Mouse (Mus musculus) neural tube, embryonic 15.5 days (tissue): Measurements from ENCODE around the gene Kcnk12. TPM values are rescaled to one million over a fixed set of nuclear protein-coding genes. Genes with fewer than 3 reads are reported as not detected.

Experiments
- ATAC-seq: fragments of 200-750 bp; cut with Nextera tagmentation; 2 replicates; pipeline ENCODE4 v1.8.0; 2017; ENCODE audit warnings: mild to moderate bottlenecking, moderate TSS enrichment, moderate library complexity; ENCODE audit not compliant: low FRiP score
- H3K27ac ChIP-seq: fragments of 300-500 bp; sonication (generic); replicated peaks from 2 replicates; pipeline ENCODE4 v1.5.1; 2015; ENCODE audit warnings: mild to moderate bottlenecking, inconsistent platforms
- H3K27me3 ChIP-seq: fragments of 300-500 bp; sonication (generic); replicated peaks from 2 replicates; pipeline ENCODE4 v1.6.1; 2015; ENCODE audit warnings: inconsistent platforms
- H3K36me3 ChIP-seq: fragments of 300-500 bp; sonication (generic); 2 replicates; pipeline ENCODE4 v1.6.1; 2015; ENCODE audit warnings: inconsistent platforms
- H3K4me1 ChIP-seq: fragments of 300-500 bp; sonication (generic); 2 replicates; pipeline ENCODE4 v1.6.1; 2015; ENCODE audit warnings: inconsistent platforms
- H3K4me2 ChIP-seq: fragments of 300-500 bp; sonication (generic); 2 replicates; pipeline ENCODE4 v1.6.1; 2015; ENCODE audit warnings: inconsistent platforms, mild to moderate bottlenecking, moderate library complexity
- H3K4me3 ChIP-seq: fragments of 300-500 bp; sonication (generic); replicated peaks from 2 replicates; pipeline ENCODE4 v1.5.1; 2015; ENCODE audit warnings: mild to moderate bottlenecking, inconsistent platforms
- H3K9ac ChIP-seq: fragments of 300-500 bp; sonication (generic); replicated peaks from 2 replicates; pipeline ENCODE4 v1.6.1; 2015; ENCODE audit warnings: mild to moderate bottlenecking, inconsistent platforms
- H3K9me3 ChIP-seq: fragments of 300-500 bp; sonication (generic); replicated peaks from 2 replicates; pipeline ENCODE4 v1.6.1; 2016; ENCODE audit warnings: inconsistent platforms
- WGBS: fragments of 180-500 bp; shearing (Covaris S2); methylation state at CpG from one replicate; pipeline ENCODE4 v1.1.7; 2015; ENCODE audit warnings: mixed read lengths; 5-methylcytosine and 5-hydroxymethylcytosine counted together
- polyA plus RNA-seq: library from polyadenylated mRNA; unstranded; fragments of >200 nt; fragmentation: Nextera tagmentation; extraction: Ambion mirVana; gene quantifications from 2 replicates; pipeline ENCODE4 v1.2.1, GENCODE M21; 2015

The Kcnk12 gene
- polyA plus RNA-seq, 1 experiment from 2014 or later, result 1.7 TPM

- Histone ChIP-seq H3K27me3 (peaks cover 77% of the 10 kb centered on the region), H3K9ac (0 out of 2 replicates have a peak overlapping the region, but pooled peaks have one; percentile 27)
Observed at GRCm38 (mm10) chr17:87798423-87798941, 688 bp upstream of the Kcnk12 start.

GRCm38 (mm10) chr17:87796881-87797416 lies 845 bp downstream of the Kcnk12 start:
- Histone ChIP-seq H3K27ac (no peak overlapping the region), H3K36me3 (no peaks in the 10 kb centered on the region), H3K27me3 (peaks cover 77% of the 10 kb centered on the region), H3K4me3 (peak overlapping the region; percentile 54), H3K9ac (peak overlapping the region; percentile 51), H3K4me1 (peaks cover 30% of the 10 kb centered on the region), H3K9me3 (no peaks in the 10 kb centered on the region), H3K4me2 (peak overlapping the region; percentile 99)
- WGBS, result under 1% methylated on average over 70 of the region's 72 CpGs
- peak; percentile 55 for ATAC-seq

More at GRCm38 (mm10) chr17:87798423-87798941, 688 bp upstream of the Kcnk12 start:
- WGBS, result 0% methylated on average over 31 of the region's 40 CpGs
- H3K4me1 ChIP-seq, result peaks cover 30% of the 10 kb centered on the region
- H3K9me3 ChIP-seq, result no peaks in the 10 kb centered on the region
- peak overlapping the region; percentile 99 for H3K4me2 ChIP-seq
- peak; percentile 53; the same call in 1 of the 2 replicates for ATAC-seq
- no peaks in the 10 kb centered on the region for H3K36me3 ChIP-seq
- H3K27ac ChIP-seq, result no peak overlapping the region
- H3K4me3 ChIP-seq, result peak overlapping the region; percentile 54

- H3K4me3 ChIP-seq, result peak overlapping the region; percentile 54
- no peaks in the 10 kb centered on the region for H3K9me3 ChIP-seq
- H3K9ac ChIP-seq, result no peak overlapping the region
- no peaks in the 10 kb centered on the region for H3K36me3 ChIP-seq
- WGBS, result 29% methylated on average over 12 of the region's 12 CpGs
- no peak overlapping the region for H3K27ac ChIP-seq
- H3K4me1 ChIP-seq, result peaks cover 33% of the 10 kb centered on the region
- peak overlapping the region; percentile 99 for H3K4me2 ChIP-seq
- ATAC-seq, result no peak
- peaks cover 70% of the 10 kb centered on the region for H3K27me3 ChIP-seq
Observed at GRCm38 (mm10) chr17:87795927-87796714, 1.7 kb downstream of the Kcnk12 start.

- H3K27me3 ChIP-seq, result peaks cover 60% of the 10 kb centered on the region
- 74% methylated on average over 5 of the region's 5 CpGs for WGBS
Observed at GRCm38 (mm10) chr17:87794801-87795200, 3.0 kb downstream of the Kcnk12 start.

GRCm38 (mm10) chr17:87793331-87793730 lies 4.5 kb downstream of the Kcnk12 start:
- Histone ChIP-seq H3K4me3 (no peak overlapping the region), H3K36me3 (no peaks in the 10 kb centered on the region), H3K9ac (no peak overlapping the region), H3K9me3 (no peaks in the 10 kb centered on the region), H3K4me2 (no peak overlapping the region), H3K27ac (no peak overlapping the region), H3K4me1 (peaks cover 24% of the 10 kb centered on the region), H3K27me3 (peaks cover 46% of the 10 kb centered on the region)
- WGBS, result 72% methylated on average over 5 of the region's 5 CpGs
- ATAC-seq, result no peak

More at GRCm38 (mm10) chr17:87794801-87795200, 3.0 kb downstream of the Kcnk12 start:
- ATAC-seq, result no peak
- peaks cover 33% of the 10 kb centered on the region for H3K4me1 ChIP-seq
- no peak overlapping the region for H3K9ac ChIP-seq
- H3K9me3 ChIP-seq, result no peaks in the 10 kb centered on the region
- H3K36me3 ChIP-seq, result no peaks in the 10 kb centered on the region
- no peak overlapping the region for H3K4me3 ChIP-seq
- no peak overlapping the region for H3K27ac ChIP-seq
- no peak overlapping the region for H3K4me2 ChIP-seq

GRCm38 (mm10) chr17:87792623-87793315 lies 5.0 kb downstream of the Kcnk12 start:
- H3K27ac ChIP-seq, result no peak overlapping the region
- no peak overlapping the region for H3K4me3 ChIP-seq
- ATAC-seq, result no peak
- H3K9me3 ChIP-seq, result no peaks in the 10 kb centered on the region
- no peak overlapping the region for H3K9ac ChIP-seq
- WGBS, result 46% methylated on average over 12 of the region's 12 CpGs
- peaks cover 19% of the 10 kb centered on the region for H3K4me1 ChIP-seq
- H3K27me3 ChIP-seq, result peaks cover 40% of the 10 kb centered on the region
- no peak overlapping the region for H3K4me2 ChIP-seq
- no peaks in the 10 kb centered on the region for H3K36me3 ChIP-seq

- H3K36me3 ChIP-seq, result no peaks in the 10 kb centered on the region
- H3K4me2 ChIP-seq, result no peak overlapping the region
- no peak overlapping the region for H3K9ac ChIP-seq
- 79% methylated on average over 7 of the region's 7 CpGs for WGBS
- H3K4me3 ChIP-seq, result no peak overlapping the region
- peaks cover 29% of the 10 kb centered on the region for H3K27me3 ChIP-seq
- peaks cover 7% of the 10 kb centered on the region for H3K4me1 ChIP-seq
- no peak overlapping the region for H3K27ac ChIP-seq
- no peak for ATAC-seq
- no peaks in the 10 kb centered on the region for H3K9me3 ChIP-seq
Observed at GRCm38 (mm10) chr17:87791517-87792098, 6.2 kb downstream of the Kcnk12 start.

- no peak overlapping the region for H3K4me3 ChIP-seq
- no peaks in the 10 kb centered on the region for H3K36me3 ChIP-seq
- peaks cover 21% of the 10 kb centered on the region for H3K27me3 ChIP-seq
- H3K4me2 ChIP-seq, result no peak overlapping the region
- WGBS, result 99% methylated on average over 5 of the region's 5 CpGs
- no peak for ATAC-seq
- no peaks in the 10 kb centered on the region for H3K9me3 ChIP-seq
- 0 out of 2 replicates have a peak, but pooled peaks cover 3% of the 10 kb centered on the region for H3K4me1 ChIP-seq
- H3K9ac ChIP-seq, result no peak overlapping the region
- H3K27ac ChIP-seq, result no peak overlapping the region
Observed at GRCm38 (mm10) chr17:87790661-87791060, 7.1 kb downstream of the Kcnk12 start.

- H3K4me2 ChIP-seq, result no peak overlapping the region
- H3K36me3 ChIP-seq, result no peaks in the 10 kb centered on the region
- H3K9ac ChIP-seq, result no peak overlapping the region
- no peak overlapping the region for H3K27ac ChIP-seq
- H3K4me1 ChIP-seq, result 0 out of 2 replicates have a peak, but pooled peaks cover 3% of the 10 kb centered on the region
- 82% methylated on average over 6 of the region's 6 CpGs for WGBS
- H3K9me3 ChIP-seq, result no peaks in the 10 kb centered on the region
- ATAC-seq, result no peak
- H3K4me3 ChIP-seq, result no peak overlapping the region
- H3K27me3 ChIP-seq, result no peaks in the 10 kb centered on the region; the same call in 1 of the 2 replicates
Observed at GRCm38 (mm10) chr17:87788216-87788615, 9.6 kb downstream of the Kcnk12 start.

- Histone ChIP-seq H3K27me3 (no peaks in the 10 kb centered on the region; the same call in 1 of the 2 replicates), H3K9ac (no peak overlapping the region)
- WGBS, result 95% methylated on average over 4 of the region's 4 CpGs
Observed at GRCm38 (mm10) chr17:87787711-87788110, 10.1 kb downstream of the Kcnk12 start.

GRCm38 (mm10) chr17:87785721-87786120 lies 12.1 kb downstream of the Kcnk12 start:
- H3K27ac ChIP-seq, result no peak overlapping the region
- no peak for ATAC-seq
- no peaks in the 10 kb centered on the region for H3K36me3 ChIP-seq
- no peaks in the 10 kb centered on the region; the same call in 1 of the 2 replicates for H3K27me3 ChIP-seq
- H3K4me1 ChIP-seq, result no peaks in the 10 kb centered on the region
- no peak overlapping the region for H3K4me2 ChIP-seq
- H3K4me3 ChIP-seq, result no peak overlapping the region
- H3K9ac ChIP-seq, result no peak overlapping the region
- no peaks in the 10 kb centered on the region for H3K9me3 ChIP-seq
- WGBS, result 94% methylated on average over 15 of the region's 15 CpGs

More at GRCm38 (mm10) chr17:87787711-87788110, 10.1 kb downstream of the Kcnk12 start:
- no peak overlapping the region for H3K27ac ChIP-seq
- no peak for ATAC-seq
- H3K4me3 ChIP-seq, result no peak overlapping the region
- H3K9me3 ChIP-seq, result no peaks in the 10 kb centered on the region
- H3K4me2 ChIP-seq, result no peak overlapping the region
- 0 out of 2 replicates have a peak, but pooled peaks cover 3% of the 10 kb centered on the region for H3K4me1 ChIP-seq
- H3K36me3 ChIP-seq, result no peaks in the 10 kb centered on the region
